Mouse (Mus musculus) liver, adult 2 months (tissue): ENCODE results near the gene Plxnb2. TPM values are rescaled to one million over a fixed set of nuclear protein-coding genes. Genes with fewer than 3 reads are reported as not detected.
A peak's percentile ranks its signal among the peaks of the same experiment; 100 is the strongest.

Experiments
- DNase-seq: peaks from one replicate; pipeline ENCODE4 v3.0.0-alpha.2; 2011; ENCODE audit warnings: low read depth, low spot score; ENCODE audit errors: extremely low read depth
- H3K27ac ChIP-seq: fragments of 200-500 bp; replicated peaks from 2 replicates; pipeline ENCODE4 v1.5.1; 2012; ENCODE audit warnings: low read depth, mild to moderate bottlenecking, control low read depth, inconsistent platforms, low read length; ENCODE audit not compliant: insufficient read depth
- H3K27me3 ChIP-seq: fragments of 200-500 bp; 2 replicates; pipeline ENCODE4 v1.6.1; 2012; ENCODE audit warnings: mild to moderate bottlenecking, moderate library complexity, low read length, inconsistent platforms; ENCODE audit not compliant: control insufficient read depth, insufficient read depth
- H3K36me3 ChIP-seq: fragments of 200-500 bp; 2 replicates; pipeline ENCODE4 v1.6.1; 2012; ENCODE audit warnings: low read length, inconsistent platforms; ENCODE audit not compliant: control insufficient read depth, insufficient read depth
- H3K4me1 ChIP-seq: fragments of 200-500 bp; 2 replicates; pipeline ENCODE4 v1.6.1; 2011; ENCODE audit warnings: low read length; ENCODE audit not compliant: control insufficient read depth, insufficient read depth
- H3K4me3 ChIP-seq: fragments of 200-500 bp; 2 replicates; pipeline ENCODE4 v1.5.1; 2011; ENCODE audit warnings: low read depth, mild to moderate bottlenecking, control low read depth, low read length, moderate library complexity; ENCODE audit not compliant: insufficient read depth
- H3K79me2 ChIP-seq: fragments of 200-500 bp; 2 replicates; pipeline ENCODE4 v1.6.1; 2012; ENCODE audit warnings: inconsistent platforms, mild to moderate bottlenecking, low read length, moderate library complexity; ENCODE audit not compliant: control insufficient read depth, insufficient read depth
- H3K9ac ChIP-seq: fragments of 200-500 bp; 2 replicates; pipeline ENCODE4 v1.6.1; 2012; ENCODE audit warnings: low read depth, mild to moderate bottlenecking, control low read depth, inconsistent platforms, low read length
- CTCF ChIP-seq: fragments of 200-500 bp; IDR thresholded peaks from 2 replicates; pipeline ENCODE4 v1.5.1; 2011; ENCODE audit warnings: low read depth, low read length, control low read depth
- POLR2A ChIP-seq: fragments of 200-500 bp; IDR thresholded peaks from 2 replicates; pipeline ENCODE4 v1.6.1; 2011; ENCODE audit warnings: low read length, control low read depth; ENCODE audit not compliant: insufficient read depth; ENCODE audit errors: extremely low read depth
- WGBS: fragments of 180-500 bp; shearing (Covaris S2); methylation state at CpG from one replicate; pipeline ENCODE4 v1.1.7; 2018; 5-methylcytosine and 5-hydroxymethylcytosine counted together
- polyA plus RNA-seq: library from polyadenylated mRNA; depleted of rRNA; stranded (reverse); fragments of >200 nt; gene quantifications from 2 replicates; pipeline ENCODE4 v1.2.3, GENCODE M21; 2012
- total RNA-seq: library from RNA; depleted of rRNA; stranded (reverse); fragments of >200 nt; gene quantifications from 2 replicates; pipeline ENCODE4 v1.2.3, GENCODE M21; 2014

The Plxnb2 gene
- total and polyA plus RNA-seq, 2 experiments: 80.0 to 199 TPM

DNA sequence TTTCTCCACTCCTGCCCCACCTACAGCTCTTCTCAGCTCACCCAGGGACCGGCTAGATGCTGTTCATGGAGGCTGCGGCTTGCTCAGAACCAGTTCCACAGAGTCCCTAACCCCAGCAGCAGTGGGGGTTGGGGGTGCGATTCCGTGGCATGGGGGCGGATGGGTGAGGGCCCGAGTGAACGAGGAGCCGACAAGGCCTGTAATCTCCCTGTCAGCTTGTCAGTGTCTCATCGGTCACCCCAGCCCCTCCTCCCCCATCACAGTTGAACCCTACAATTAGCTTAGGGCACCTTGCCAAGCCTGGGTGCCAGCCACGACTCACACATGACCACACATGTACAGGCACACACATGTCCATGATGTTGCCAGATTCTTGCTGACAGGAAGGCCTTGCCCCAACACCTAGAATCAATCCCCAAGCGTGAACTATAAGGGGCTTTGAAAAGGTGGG is 5.7 kb downstream of the Plxnb2 start:
- peaks cover 60% of the 10 kb centered on the region for H3K4me1 ChIP-seq

GRCm38 (mm10) chr15:89173906-89174214 is 6.7 kb downstream of the Plxnb2 start:
- peak overlapping the region; percentile 76 for H3K4me3 ChIP-seq
- peak; percentile 84 for DNase-seq
- H3K79me2 ChIP-seq: peaks cover 60% of the 10 kb centered on the region
- H3K27me3 ChIP-seq: no peaks in the 10 kb centered on the region
- peak overlapping the region; percentile 93 for H3K27ac ChIP-seq
- H3K4me1 ChIP-seq: peaks cover 68% of the 10 kb centered on the region
- peak overlapping the region; percentile 87 for H3K9ac ChIP-seq
- TF ChIP-seq POLR2A: peak; percentile 55; the same call in 1 of the 2 replicates
- TF ChIP-seq CTCF: no peak
- no peaks in the 10 kb centered on the region for H3K36me3 ChIP-seq
- 1% methylated on average over 15 of the region's 15 CpGs for WGBS

More for the DNA sequence above, 5.7 kb downstream of the Plxnb2 start:
- Histone ChIP-seq H3K9ac (no peak overlapping the region), H3K27ac (peak overlapping the region; percentile 93), H3K27me3 (no peaks in the 10 kb centered on the region), H3K36me3 (no peaks in the 10 kb centered on the region), H3K4me3 (no peak overlapping the region), H3K79me2 (peaks cover 54% of the 10 kb centered on the region)
- DNase-seq: peak; percentile 22
- WGBS: 47% methylated on average over 11 of the region's 11 CpGs
- TF ChIP-seq CTCF (no peak), POLR2A (no peak)

GRCm38 (mm10) chr15:89173024-89173905 is 7.3 kb downstream of the Plxnb2 start:
- Histone ChIP-seq H3K79me2 (peaks cover 61% of the 10 kb centered on the region), H3K4me3 (peak overlapping the region; percentile 76), H3K36me3 (no peaks in the 10 kb centered on the region), H3K27ac (peak overlapping the region; percentile 93), H3K4me1 (peaks cover 65% of the 10 kb centered on the region), H3K9ac (peak overlapping the region; percentile 87), H3K27me3 (no peaks in the 10 kb centered on the region)
- DNase-seq: peak; percentile 71
- TF ChIP-seq CTCF: no peak
- 0 out of 2 replicates have a peak, but pooled peaks have one; percentile 17 for TF ChIP-seq POLR2A
- under 1% methylated on average over 64 of the region's 65 CpGs for WGBS

GRCm38 (mm10) chr15:89172276-89172935 is 8.2 kb downstream of the Plxnb2 start:
- no peaks in the 10 kb centered on the region for H3K27me3 ChIP-seq
- peak overlapping the region; percentile 93 for H3K27ac ChIP-seq
- H3K4me3 ChIP-seq: peak overlapping the region; percentile 76
- H3K36me3 ChIP-seq: peaks cover 4% of the 10 kb centered on the region; the same call in 1 of the 2 replicates
- peak overlapping the region; percentile 87 for H3K9ac ChIP-seq
- peaks cover 63% of the 10 kb centered on the region for H3K79me2 ChIP-seq
- TF ChIP-seq POLR2A (no peak), CTCF (no peak)
- DNase-seq: no peak
- peaks cover 58% of the 10 kb centered on the region for H3K4me1 ChIP-seq
- WGBS: 39% methylated on average over 17 of the region's 17 CpGs

GRCm38 (mm10) chr15:89171526-89172051 is 9.0 kb downstream of the Plxnb2 start:
- peak overlapping the region; percentile 93 for H3K27ac ChIP-seq
- peaks cover 60% of the 10 kb centered on the region for H3K79me2 ChIP-seq
- H3K9ac ChIP-seq: no peak overlapping the region
- H3K4me1 ChIP-seq: peaks cover 51% of the 10 kb centered on the region
- H3K4me3 ChIP-seq: no peak overlapping the region
- TF ChIP-seq CTCF: no peak
- no peaks in the 10 kb centered on the region for H3K27me3 ChIP-seq
- DNase-seq: no peak
- WGBS: 61% methylated on average over 5 of the region's 5 CpGs
- peaks cover 7% of the 10 kb centered on the region; the same call in 1 of the 2 replicates for H3K36me3 ChIP-seq
